Comparison of ENCODE assay signal across 26 mouse cellular contexts in the genomic region with DNA sequence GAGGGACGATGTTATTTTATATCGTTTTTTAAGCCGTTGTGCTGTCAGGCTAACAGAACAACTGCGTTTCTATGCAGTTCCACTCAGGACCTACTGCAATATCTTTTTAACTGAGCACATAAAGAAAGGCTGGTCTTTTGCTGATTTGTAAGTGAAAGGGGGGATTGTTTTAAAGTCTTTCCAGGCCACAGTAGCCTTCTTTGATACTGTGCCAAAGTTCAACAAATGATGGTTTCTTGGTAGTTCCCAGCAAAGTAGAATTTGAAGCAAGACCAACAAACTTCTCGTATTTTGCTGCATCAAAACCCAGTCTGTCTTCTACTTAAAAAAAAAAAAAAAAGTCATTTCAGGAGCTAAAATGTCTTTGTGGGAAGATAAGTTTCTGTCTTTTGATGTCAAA.
A peak's percentile ranks its signal among the peaks of the same experiment; 100 is the strongest.
DNase-seq lines count a peak whose midpoint lies in the region; ATAC-seq and TF ChIP-seq lines count a peak whose summit lies in the region.
"Had no signal": no experiment of that assay in that cellular context is flagged by ENCODE, and none has a peak within 500 bp of the region (broad histone marks: within the 10 kb centered on the region; RNA-seq: fewer than 3 reads in every experiment).

No protein-coding gene starts in this region.

- no peaks in the 10 kb centered on the region for H3K36me3 ChIP-seq in forebrain, embryonic 16.5 days (ENCODE audit: control insufficient read depth, insufficient read depth)
- no peaks in the 10 kb centered on the region for H3K36me3 ChIP-seq in forebrain, embryonic 12.5 days (replicated peaks)
- H3K36me3 ChIP-seq in neural tube, embryonic 13.5 days, result no peaks in the 10 kb centered on the region
- no peaks in the 10 kb centered on the region for H3K36me3 ChIP-seq in intestine, embryonic 16.5 days (ENCODE audit: control insufficient read depth, insufficient read depth, low read length)
- H3K36me3 ChIP-seq: limb, embryonic 13.5 days; liver, embryonic 12.5 days; neural tube, embryonic 15.5 days; stomach, embryonic 15.5 days had no signal

- H3K9me3 ChIP-seq in forebrain, embryonic 16.5 days (ENCODE audit: control insufficient read depth, low read length), result no peaks in the 10 kb centered on the region
- no peaks in the 10 kb centered on the region for H3K9me3 ChIP-seq in forebrain, embryonic 12.5 days
- H3K9me3 ChIP-seq in neural tube, embryonic 13.5 days, result no peaks in the 10 kb centered on the region
- no peaks in the 10 kb centered on the region for H3K9me3 ChIP-seq in intestine, embryonic 16.5 days (ENCODE audit: control insufficient read depth, low read length)
- H3K9me3 ChIP-seq: limb, embryonic 13.5 days; liver, embryonic 12.5 days; neural tube, embryonic 15.5 days; stomach, embryonic 15.5 days had no signal

- H3K9ac ChIP-seq in forebrain, embryonic 16.5 days (replicated peaks; ENCODE audit: low read depth, low read length), result no peak overlapping the region
- H3K9ac ChIP-seq in forebrain, embryonic 12.5 days, result no peak overlapping the region
- no peak overlapping the region for H3K9ac ChIP-seq in neural tube, embryonic 13.5 days
- H3K9ac ChIP-seq in intestine, embryonic 16.5 days (ENCODE audit: low read depth, low read length), result no peak overlapping the region
- H3K9ac ChIP-seq: limb, embryonic 13.5 days; liver, embryonic 12.5 days; liver, postnatal 0 days; neural tube, embryonic 15.5 days; stomach, embryonic 15.5 days had no signal

- no peak overlapping the region for H3K27ac ChIP-seq in forebrain, embryonic 16.5 days (ENCODE audit: low read length)
- no peak overlapping the region for H3K27ac ChIP-seq in forebrain, embryonic 12.5 days
- H3K27ac ChIP-seq in layer of hippocampus, adult 2 months, result peak overlapping the region; percentile 63
- H3K27ac ChIP-seq in neural tube, embryonic 13.5 days (replicated peaks), result no peak overlapping the region
- no peak overlapping the region for H3K27ac ChIP-seq in intestine, embryonic 16.5 days (ENCODE audit: low read length)
- H3K27ac ChIP-seq: gastrocnemius, adult 2 months; liver, embryonic 12.5 days; neural tube, embryonic 15.5 days; stomach, embryonic 15.5 days had no signal

- no peak overlapping the region for H3K4me3 ChIP-seq in forebrain, embryonic 16.5 days (replicated peaks; ENCODE audit: low read length)
- H3K4me3 ChIP-seq in forebrain, embryonic 12.5 days (replicated peaks), result no peak overlapping the region
- no peak overlapping the region for H3K4me3 ChIP-seq in layer of hippocampus, adult 2 months
- no peak overlapping the region for H3K4me3 ChIP-seq in neural tube, embryonic 13.5 days
- H3K4me3 ChIP-seq in intestine, embryonic 16.5 days (ENCODE audit: low read length), result no peak overlapping the region
- H3K4me3 ChIP-seq: gastrocnemius, adult 2 months; limb, embryonic 13.5 days; liver, embryonic 12.5 days; neural tube, embryonic 15.5 days; stomach, embryonic 15.5 days had no signal

- peak; percentile 55; the same call in 1 of the 2 replicates for ATAC-seq in forebrain, embryonic 16.5 days
- no peak for ATAC-seq in forebrain, embryonic 12.5 days (ENCODE audit: low FRiP score)
- 0 out of 2 replicates have a peak, but pooled peaks have one; percentile 40 for ATAC-seq in neural tube, embryonic 13.5 days (ENCODE audit: low read depth)
- ATAC-seq in intestine, embryonic 16.5 days, result no peak
- ATAC-seq: intestine, postnatal 0 days; liver, embryonic 12.5 days; liver, postnatal 0 days; lung, postnatal 0 days; Patski had no signal

- no peak for TF ChIP-seq CTCF in layer of hippocampus, adult 2 months (conservative IDR thresholded peaks at IDR 0.05)

- peak in 1 of 2 experiments; percentile 42 for DNase-seq in layer of hippocampus, adult 2 months (ENCODE audit: low spot score in 2 of 2)
- no peak for DNase-seq in layer of hippocampus, adult 9-11 months
- DNase-seq in neural tube, embryonic 10.5 days (ENCODE audit: extremely low spot score, low spot score), result no peak
- DNase-seq: adrenal gland, postnatal 14 days; cerebellum, adult 2 months; gastrocnemius, adult 2 months; gastrocnemius, postnatal 36 days; heart, adult 18-20 months; heart, postnatal 36 days; kidney, adult 9 months; kidney, postnatal 10 days; liver, postnatal 0 days; retina, postnatal 1 day; right cerebral cortex, postnatal 14 days had no signal

- WGBS in forebrain, embryonic 16.5 days, result 21% methylated on average over 5 of the region's 5 CpGs
- WGBS in forebrain, embryonic 12.5 days, result 59% methylated on average over 5 of the region's 5 CpGs
- 31% methylated on average over 5 of the region's 5 CpGs for WGBS in neural tube, embryonic 13.5 days
- 74% methylated on average over 5 of the region's 5 CpGs for WGBS in intestine, embryonic 16.5 days

- H3K4me2 ChIP-seq in forebrain, embryonic 16.5 days (ENCODE audit: low read length), result no peak overlapping the region
- no peak overlapping the region for H3K4me2 ChIP-seq in forebrain, embryonic 12.5 days
- H3K4me2 ChIP-seq in neural tube, embryonic 13.5 days, result no peak overlapping the region
- no peak overlapping the region for H3K4me2 ChIP-seq in intestine, embryonic 16.5 days (ENCODE audit: low read depth, low read length)
- H3K4me2 ChIP-seq: heart, embryonic 11.5 days; liver, embryonic 12.5 days; neural tube, embryonic 15.5 days; stomach, embryonic 15.5 days had no signal

- H3K27me3 ChIP-seq in forebrain, embryonic 16.5 days (replicated peaks; ENCODE audit: control insufficient read depth, insufficient read depth, low read length), result no peaks in the 10 kb centered on the region
- H3K27me3 ChIP-seq in forebrain, embryonic 12.5 days, result no peaks in the 10 kb centered on the region
- no peaks in the 10 kb centered on the region for H3K27me3 ChIP-seq in neural tube, embryonic 13.5 days
- H3K27me3 ChIP-seq in intestine, embryonic 16.5 days (replicated peaks; ENCODE audit: control insufficient read depth, insufficient read depth, low read length), result no peaks in the 10 kb centered on the region
- H3K27me3 ChIP-seq: limb, embryonic 13.5 days; liver, embryonic 12.5 days; neural tube, embryonic 15.5 days; stomach, embryonic 15.5 days had no signal

- H3K4me1 ChIP-seq in forebrain, embryonic 16.5 days (replicated peaks; ENCODE audit: control insufficient read depth, insufficient read depth, low read length), result 0 out of 2 replicates have a peak, but pooled peaks cover 5% of the 10 kb centered on the region
- H3K4me1 ChIP-seq in forebrain, embryonic 12.5 days, result no peaks in the 10 kb centered on the region
- peaks cover 15% of the 10 kb centered on the region for H3K4me1 ChIP-seq in neural tube, embryonic 13.5 days (replicated peaks)
- no peaks in the 10 kb centered on the region for H3K4me1 ChIP-seq in intestine, embryonic 16.5 days (ENCODE audit: control insufficient read depth, insufficient read depth, low read length)
- H3K4me1 ChIP-seq: neural tube, embryonic 15.5 days; stomach, embryonic 15.5 days had no signal

Comparison
In these comparisons a context has a peak if more than half of its experiments do, and no peak if none do; other contexts are left out.
1. ATAC-seq: peak in forebrain, embryonic 16.5 days (single experiment) and neural tube, embryonic 13.5 days (single experiment); none in forebrain, embryonic 12.5 days (single experiment) and intestine, embryonic 16.5 days (single experiment).